Mouse (Mus musculus) c-Kit-positive CD71-positive TER-119-negative erythroid progenitor cells, embryonic 14.5 days (primary cell): ENCODE measurements around the gene Map3k3.

Source experiments
- DNase-seq: peaks from one replicate; pipeline ENCODE4 v3.0.0-alpha.2; 2013; ENCODE audit warnings: low read depth

The Map3k3 gene

GRCm38 (mm10) chr11:106083708-106084701 is at the start of gene Map3k3:
TSS of gene Map3k3 (plus strand) at chr11:106084613.
- peak; percentile 98 for DNase-seq

- no peak for DNase-seq
These were observed 49.4 kb upstream of the Map3k3 start for GRCm38 (mm10) chr11:106034986-106035385.

- DNase-seq, result peak; percentile 96
These were observed 47.6 kb upstream of the Map3k3 start, which contains the start of gene Dcaf7 for GRCm38 (mm10) chr11:106036548-106037417. TSS of gene Dcaf7 (plus strand) at chr11:106036872.

GRCm38 (mm10) chr11:106037418-106037751 is 47.0 kb upstream of the Map3k3 start:
- DNase-seq, result no peak

- DNase-seq, result no peak
These were observed 40.1 kb upstream of the Map3k3 start for GRCm38 (mm10) chr11:106044349-106044748.

- DNase-seq, result no peak
These were observed 39.2 kb upstream of the Map3k3 start for GRCm38 (mm10) chr11:106045256-106045655.

- DNase-seq, result no peak
These were observed 38.6 kb upstream of the Map3k3 start for GRCm38 (mm10) chr11:106045780-106046179.

GRCm38 (mm10) chr11:106046584-106046983 is 37.8 kb upstream of the Map3k3 start:
- no peak for DNase-seq

GRCm38 (mm10) chr11:106053921-106054320 is 30.5 kb upstream of the Map3k3 start:
- DNase-seq, result no peak

- DNase-seq, result no peak
These were observed 29.8 kb upstream of the Map3k3 start for GRCm38 (mm10) chr11:106054600-106054999.

- DNase-seq, result no peak
These were observed 29.1 kb upstream of the Map3k3 start for GRCm38 (mm10) chr11:106055341-106055740.

GRCm38 (mm10) chr11:106056819-106057491 is 27.5 kb upstream of the Map3k3 start:
- DNase-seq, result peak; percentile 65

- DNase-seq, result no peak
These were observed 26.4 kb upstream of the Map3k3 start for GRCm38 (mm10) chr11:106058020-106058419.

GRCm38 (mm10) chr11:106060549-106060948 is 23.9 kb upstream of the Map3k3 start:
- no peak for DNase-seq

GRCm38 (mm10) chr11:106061311-106061710 is 23.1 kb upstream of the Map3k3 start:
- no peak for DNase-seq

- no peak for DNase-seq
These were observed 20.7 kb upstream of the Map3k3 start for GRCm38 (mm10) chr11:106063756-106064155.

GRCm38 (mm10) chr11:106065073-106065922 is 19.1 kb upstream of the Map3k3 start:
- peak; percentile 48 for DNase-seq

- peak; percentile 94 for DNase-seq
These were observed 18.4 kb upstream of the Map3k3 start, which contains the start of gene Taco1 for GRCm38 (mm10) chr11:106065923-106066571. TSS of gene Taco1 (plus strand) at chr11:106066061.

GRCm38 (mm10) chr11:106066616-106067015 is 17.8 kb upstream of the Map3k3 start:
- DNase-seq, result peak; percentile 64

- no peak for DNase-seq
These were observed 10.6 kb upstream of the Map3k3 start for GRCm38 (mm10) chr11:106073774-106074173.
